Comparison of ENCODE assay signal across 9 mouse cellular contexts in the genomic region with DNA sequence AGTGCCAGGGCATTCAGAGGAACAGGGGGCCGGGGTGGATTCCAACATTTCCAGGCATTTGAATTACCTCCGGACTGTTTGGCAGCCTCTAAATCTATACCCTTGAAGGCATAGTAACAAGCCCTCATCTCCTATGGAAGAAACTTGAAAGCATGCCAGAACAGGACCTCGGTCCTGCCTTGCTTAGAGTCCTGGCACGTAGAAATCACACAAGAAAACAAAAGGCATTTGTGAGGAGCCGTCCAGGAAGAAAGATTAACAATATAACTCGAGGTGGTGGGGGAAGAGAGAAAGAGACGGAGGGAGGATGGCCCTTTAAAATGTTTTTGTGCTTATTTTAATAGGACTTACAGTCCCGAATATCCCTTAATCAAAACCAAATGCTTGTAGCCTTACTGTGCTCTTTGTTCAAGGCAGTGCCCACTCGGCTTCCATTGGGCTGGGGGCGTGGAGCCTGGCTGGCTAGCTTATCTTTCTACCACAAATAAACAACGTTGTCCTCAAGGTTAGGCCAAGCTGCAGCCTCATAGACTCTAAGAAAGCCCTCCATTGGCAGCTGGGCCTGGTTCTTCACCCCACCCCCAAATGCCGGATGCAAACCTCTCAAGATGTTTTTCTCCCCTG.
A peak's percentile ranks its signal among the peaks of the same experiment; 100 is the strongest.
DNase-seq lines count a peak whose midpoint lies in the region; ATAC-seq lines count a peak whose summit lies in the region.
"Had no signal": no experiment of that assay in that cellular context is flagged by ENCODE, and none has a peak within 500 bp of the region (broad histone marks: within the 10 kb centered on the region; RNA-seq: fewer than 3 reads in every experiment).

No protein-coding gene starts in this region.

- H3K4me1 ChIP-seq in lung, embryonic 15.5 days = peaks cover 14% of the 10 kb centered on the region
- peaks cover 42% of the 10 kb centered on the region for H3K4me1 ChIP-seq in embryonic facial prominence, embryonic 13.5 days
- H3K4me1 ChIP-seq in hindbrain, embryonic 15.5 days (replicated peaks) = peaks cover 24% of the 10 kb centered on the region
- peaks cover 4% of the 10 kb centered on the region; the same call in 1 of the 2 replicates for H3K4me1 ChIP-seq in neural tube, embryonic 14.5 days (ENCODE audit: control insufficient read depth, insufficient read depth, low read length)

- H3K27me3 ChIP-seq in lung, embryonic 15.5 days = no peaks in the 10 kb centered on the region
- H3K27me3 ChIP-seq in embryonic facial prominence, embryonic 13.5 days = no peaks in the 10 kb centered on the region
- H3K27me3 ChIP-seq in hindbrain, embryonic 15.5 days = no peaks in the 10 kb centered on the region
- no peaks in the 10 kb centered on the region for H3K27me3 ChIP-seq in neural tube, embryonic 14.5 days (ENCODE audit: control insufficient read depth, insufficient read depth, low read length)

- H3K36me3 ChIP-seq in lung, embryonic 15.5 days = no peaks in the 10 kb centered on the region
- H3K36me3 ChIP-seq in embryonic facial prominence, embryonic 13.5 days = no peaks in the 10 kb centered on the region
- H3K36me3 ChIP-seq in hindbrain, embryonic 15.5 days = no peaks in the 10 kb centered on the region
- H3K36me3 ChIP-seq in neural tube, embryonic 14.5 days (ENCODE audit: control insufficient read depth, insufficient read depth, low read length) = no peaks in the 10 kb centered on the region
- H3K36me3 ChIP-seq: G1E had no signal

- no peak overlapping the region for H3K4me3 ChIP-seq in lung, embryonic 15.5 days
- H3K4me3 ChIP-seq in embryonic facial prominence, embryonic 13.5 days = no peak overlapping the region
- H3K4me3 ChIP-seq in hindbrain, embryonic 15.5 days = no peak overlapping the region
- no peak overlapping the region for H3K4me3 ChIP-seq in neural tube, embryonic 14.5 days (ENCODE audit: low read depth, low read length)

- DNase-seq in lung, postnatal 25 days (ENCODE audit: low spot score) = no peak
- no peak for DNase-seq in adrenal gland, postnatal 4 days (ENCODE audit: low spot score in 2 of 2)
- DNase-seq in liver = no peak
- DNase-seq in right cerebral cortex, postnatal 10 days (ENCODE audit: low spot score in 2 of 2) = no peak

- H3K9me3 ChIP-seq in lung, embryonic 15.5 days = no peaks in the 10 kb centered on the region
- H3K9me3 ChIP-seq in embryonic facial prominence, embryonic 13.5 days = no peaks in the 10 kb centered on the region
- H3K9me3 ChIP-seq in hindbrain, embryonic 15.5 days = no peaks in the 10 kb centered on the region
- H3K9me3 ChIP-seq in neural tube, embryonic 14.5 days (ENCODE audit: control insufficient read depth, low read length) = no peaks in the 10 kb centered on the region

- 0 out of 2 replicates have a peak overlapping the region, but pooled peaks have one; percentile 2 for H3K27ac ChIP-seq in lung, embryonic 15.5 days
- peak overlapping the region; percentile 88 for H3K27ac ChIP-seq in embryonic facial prominence, embryonic 13.5 days
- peak overlapping the region; percentile 44; the same call in 1 of the 2 replicates for H3K27ac ChIP-seq in hindbrain, embryonic 15.5 days (replicated peaks)
- H3K27ac ChIP-seq in neural tube, embryonic 14.5 days (ENCODE audit: low read depth, low read length) = peak overlapping the region; percentile 35

- peak overlapping the region; percentile 27 for H3K4me2 ChIP-seq in lung, embryonic 15.5 days
- H3K4me2 ChIP-seq in embryonic facial prominence, embryonic 13.5 days = peak overlapping the region; percentile 44
- no peak overlapping the region for H3K4me2 ChIP-seq in hindbrain, embryonic 15.5 days
- no peak overlapping the region; the same call in 1 of the 2 replicates for H3K4me2 ChIP-seq in neural tube, embryonic 14.5 days (ENCODE audit: low read depth, low read length)

- peak; percentile 39; the same call in 1 of the 2 replicates for ATAC-seq in lung, embryonic 15.5 days (ENCODE audit: borderline replicate concordance, extremely low read depth, low FRiP score, low TSS enrichment)
- ATAC-seq in embryonic facial prominence, embryonic 13.5 days (ENCODE audit: insufficient number of reproducible peaks, insufficient read depth, low FRiP score, low TSS enrichment, low read depth) = peak; percentile 56; the same call in 1 of the 2 replicates
- ATAC-seq in hindbrain, embryonic 15.5 days (ENCODE audit: low FRiP score, low read depth) = peak; percentile 76
- ATAC-seq in neural tube, embryonic 14.5 days (ENCODE audit: low read depth) = peak; percentile 82

- no peak overlapping the region for H3K9ac ChIP-seq in lung, embryonic 15.5 days
- H3K9ac ChIP-seq in embryonic facial prominence, embryonic 13.5 days = 0 out of 2 replicates have a peak overlapping the region, but pooled peaks have one; percentile 27
- no peak overlapping the region for H3K9ac ChIP-seq in hindbrain, embryonic 15.5 days
- H3K9ac ChIP-seq in neural tube, embryonic 14.5 days (replicated peaks; ENCODE audit: low read depth, low read length) = no peak overlapping the region

- whole genome bisulfite sequencing in lung, embryonic 15.5 days = 18% methylated on average over 12 of the region's 12 CpGs
- 15% methylated on average over 12 of the region's 12 CpGs for WGBS in embryonic facial prominence, embryonic 13.5 days
- 27% methylated on average over 12 of the region's 12 CpGs for WGBS in hindbrain, embryonic 15.5 days
- 22% methylated on average over 12 of the region's 12 CpGs for WGBS in neural tube, embryonic 14.5 days

Comparison
In these comparisons a context has a peak if more than half of its experiments do, and no peak if none do; other contexts are left out.
1. H3K27ac ChIP-seq: peak in every context shown above with its lines; median percentile 88 in embryonic facial prominence, embryonic 13.5 days; 44 in hindbrain, embryonic 15.5 days; 35 in neural tube, embryonic 14.5 days; 2 in lung, embryonic 15.5 days.
2. H3K4me2 ChIP-seq: peak in lung, embryonic 15.5 days (single experiment) and embryonic facial prominence, embryonic 13.5 days (single experiment); none in hindbrain, embryonic 15.5 days (single experiment) and neural tube, embryonic 14.5 days (single experiment).
3. Peak in every context shown above with its lines, with median percentiles within 50 percentile points of each other: ATAC-seq.